ENCODE assay signal across 8 mouse cellular contexts in the genomic region with DNA sequence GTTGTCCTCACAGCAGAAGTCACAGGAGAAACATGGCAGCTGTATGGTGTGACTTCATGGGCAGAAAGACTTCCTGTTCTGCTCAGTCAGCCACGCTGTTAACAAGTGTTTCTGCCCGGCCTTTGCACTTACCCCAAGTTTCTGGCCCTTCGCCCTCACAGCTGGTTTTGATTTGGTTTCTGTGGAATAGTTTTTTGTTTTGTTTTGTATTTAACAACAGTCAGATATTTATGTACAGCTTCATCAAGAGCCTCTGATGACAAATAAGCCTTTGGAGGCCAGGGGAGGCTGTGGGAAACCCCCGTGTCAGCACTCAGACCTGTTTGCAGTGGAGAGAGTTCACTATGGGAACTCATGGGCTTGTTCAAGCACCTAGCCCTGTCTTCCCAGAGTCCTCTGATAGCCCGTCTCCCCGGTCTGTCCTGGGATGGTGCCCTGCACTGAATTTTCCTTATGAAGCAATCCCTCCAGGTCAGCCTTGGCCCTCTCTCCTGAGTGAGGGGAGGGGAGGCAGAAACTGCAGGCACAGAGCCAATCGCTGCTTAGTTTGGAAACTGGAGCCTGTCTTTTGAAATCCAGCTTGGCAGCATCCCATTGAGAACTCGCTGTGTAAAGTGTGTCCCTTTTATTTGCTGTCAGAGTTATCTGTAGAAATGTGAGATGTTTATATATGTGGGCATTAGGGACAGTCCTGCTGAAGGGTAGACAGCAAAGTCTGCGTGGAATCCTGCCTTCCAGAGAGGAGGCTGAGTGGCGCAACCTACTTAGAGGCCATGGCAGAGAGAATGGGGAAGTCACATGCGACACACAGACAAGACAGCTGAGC.
A peak's percentile ranks its signal among the peaks of the same experiment; 100 is the strongest.
DNase-seq lines count a peak whose midpoint lies in the region; ATAC-seq and TF ChIP-seq lines count a peak whose summit lies in the region.

No protein-coding gene starts in this region.

- H3K9me3 ChIP-seq in embryonic facial prominence, embryonic 12.5 days = no peaks in the 10 kb centered on the region
- no peaks in the 10 kb centered on the region for H3K9me3 ChIP-seq in heart, embryonic 14.5 days (ENCODE audit: control insufficient read depth, low read length)

- no peaks in the 10 kb centered on the region for H3K4me1 ChIP-seq in thymus, adult 2 months (replicated peaks; ENCODE audit: control insufficient read depth, insufficient read depth, low read length)
- H3K4me1 ChIP-seq in embryonic facial prominence, embryonic 12.5 days = peaks cover 46% of the 10 kb centered on the region
- peaks cover 18 to 21% of the 10 kb centered on the region in 2 experiments for H3K4me1 ChIP-seq in heart, embryonic 14.5 days (ENCODE audit: control insufficient read depth in 2 of 2, insufficient read depth in 2 of 2, low read length in 2 of 2)

- no peak overlapping the region for H3K27ac ChIP-seq in thymus, adult 2 months (ENCODE audit: control insufficient read depth, insufficient read depth, low read length)
- peak overlapping the region; percentile 81 for H3K27ac ChIP-seq in embryonic facial prominence, embryonic 12.5 days
- peak overlapping the region; percentile 24 to 64 for H3K27ac ChIP-seq in heart, embryonic 14.5 days (replicated peaks in 1 of 2; ENCODE audit: control insufficient read depth in 1 of 2, insufficient read depth in 1 of 2, low read depth in 2 of 2, low read length in 2 of 2)
- H3K27ac ChIP-seq in macrophage = peak overlapping the region; percentile 27

- peak overlapping the region; percentile 23; the same call in 1 of the 2 replicates for H3K4me2 ChIP-seq in embryonic facial prominence, embryonic 12.5 days (replicated peaks)
- peak overlapping the region; percentile 31; the same call in 1 of the 2 replicates for H3K4me2 ChIP-seq in heart, embryonic 14.5 days (ENCODE audit: low read length)

- no peaks in the 10 kb centered on the region for H3K79me2 ChIP-seq in macrophage (ENCODE audit: inconsistent target)

- no peak overlapping the region for H3K4me3 ChIP-seq in thymus, adult 2 months (ENCODE audit: control insufficient read depth, insufficient read depth, low read length)
- no peak overlapping the region for H3K4me3 ChIP-seq in embryonic facial prominence, embryonic 12.5 days
- H3K4me3 ChIP-seq in heart, embryonic 14.5 days (ENCODE audit: control insufficient read depth in 1 of 2, insufficient read depth in 1 of 2, low read depth in 1 of 2, low read length in 2 of 2) = no peak overlapping the region
- no peak overlapping the region for H3K4me3 ChIP-seq in macrophage (ENCODE audit: inconsistent target)

- H3K36me3 ChIP-seq in thymus, adult 2 months (ENCODE audit: control insufficient read depth, insufficient read depth, low read length) = no peaks in the 10 kb centered on the region
- H3K36me3 ChIP-seq in embryonic facial prominence, embryonic 12.5 days = no peaks in the 10 kb centered on the region
- H3K36me3 ChIP-seq in heart, embryonic 14.5 days (ENCODE audit: control insufficient read depth, insufficient read depth, low read length) = no peaks in the 10 kb centered on the region
- 0 out of 2 replicates have a peak, but pooled peaks cover 7% of the 10 kb centered on the region for H3K36me3 ChIP-seq in macrophage (ENCODE audit: inconsistent target)

- WGBS in thymus, adult 2 months = 82% methylated on average over 11 of the region's 11 CpGs
- WGBS in embryonic facial prominence, embryonic 12.5 days = 21% methylated on average over 11 of the region's 11 CpGs
- 27% methylated on average over 11 of the region's 11 CpGs for WGBS in heart, embryonic 14.5 days
- WGBS in macrophage (ENCODE audit: missing documents) = 52% methylated on average over 11 of the region's 11 CpGs

- peak; percentile 1 for DNase-seq in thymus, postnatal 25 days
- DNase-seq in thymus, adult 2 months = no peak
- DNase-seq in kidney, postnatal 10 days = peak; percentile 73
- peak; percentile 73 for DNase-seq in testis, postnatal 10 days (ENCODE audit: low spot score)
- DNase-seq in thymus, postnatal 0 days (ENCODE audit: low spot score) = no peak

- no peaks in the 10 kb centered on the region for H3K27me3 ChIP-seq in thymus, adult 2 months (ENCODE audit: control insufficient read depth, insufficient read depth, low read length)
- H3K27me3 ChIP-seq in embryonic facial prominence, embryonic 12.5 days = no peaks in the 10 kb centered on the region
- H3K27me3 ChIP-seq in heart, embryonic 14.5 days (ENCODE audit: control insufficient read depth, insufficient read depth, low read length) = no peaks in the 10 kb centered on the region

- no peak for TF ChIP-seq POLR2A in thymus, adult 2 months (IDR thresholded peaks at IDR 0.05; ENCODE audit: control insufficient read depth, extremely low read depth, insufficient read depth, low read length, poor library complexity)

- no peak for TF ChIP-seq CTCF in thymus, adult 2 months (IDR thresholded peaks at IDR 0.05; ENCODE audit: borderline replicate concordance, control insufficient read depth, extremely low read depth, insufficient read depth, low read length, poor library complexity)

- 0 out of 2 replicates have a peak overlapping the region, but pooled peaks have one; percentile 4 for H3K9ac ChIP-seq in embryonic facial prominence, embryonic 12.5 days
- H3K9ac ChIP-seq in heart, embryonic 14.5 days (ENCODE audit: low read length) = no peak overlapping the region

- no peak for ATAC-seq in embryonic facial prominence, embryonic 12.5 days (ENCODE audit: insufficient number of reproducible peaks, insufficient read depth, low FRiP score, low TSS enrichment)
- peak; percentile 66; the same call in 1 of the 2 replicates for ATAC-seq in heart, embryonic 14.5 days (ENCODE audit: insufficient number of reproducible peaks, insufficient read depth, low FRiP score, low read depth)

Comparison
In these comparisons a context has a peak if more than half of its experiments do, and no peak if none do; other contexts are left out.
1. DNase-seq: peak in thymus, postnatal 25 days (single experiment), kidney, postnatal 10 days (single experiment) and testis, postnatal 10 days (single experiment); none in thymus, adult 2 months (single experiment) and thymus, postnatal 0 days (single experiment).